21 mouse cellular contexts compared by ENCODE assay signal in the genomic region with DNA sequence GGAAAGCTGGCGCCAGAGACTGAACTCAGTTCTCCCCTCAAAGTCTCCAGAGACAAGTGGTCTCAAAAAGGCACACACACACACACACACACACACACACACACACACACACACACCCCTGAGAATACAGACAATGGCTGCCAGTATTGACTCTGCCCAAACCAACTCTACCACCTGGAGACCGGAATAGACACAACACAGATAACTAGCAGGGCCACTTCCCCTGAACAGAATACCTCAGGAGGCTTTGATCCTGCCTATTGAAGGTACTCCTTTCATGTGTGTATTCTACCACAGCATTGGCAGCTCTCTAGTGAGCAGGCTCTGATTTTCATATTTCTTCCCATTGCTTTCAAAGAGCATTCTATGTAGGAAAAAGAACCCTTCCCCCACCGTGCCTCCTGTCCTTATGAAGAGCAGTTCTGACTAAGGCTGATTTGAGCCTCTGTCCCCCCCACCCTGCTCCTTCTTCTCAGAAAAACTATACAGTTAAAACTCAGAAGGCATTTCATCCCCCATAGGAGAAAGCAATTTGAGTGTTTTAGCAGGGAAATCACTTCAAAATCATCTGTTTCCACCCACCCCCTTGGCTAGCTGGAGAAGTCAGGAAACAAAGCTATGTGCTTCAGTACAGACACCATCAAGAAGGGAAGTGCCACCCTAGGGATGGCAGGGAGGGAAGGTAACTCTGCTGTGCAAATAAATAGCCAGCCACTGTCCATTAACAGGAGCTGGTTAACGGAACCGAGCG.
DNase-seq lines count a peak whose midpoint lies in the region; ATAC-seq lines count a peak whose summit lies in the region.
"Had no signal": no experiment of that assay in that cellular context is flagged by ENCODE, and none has a peak within 500 bp of the region (broad histone marks: within the 10 kb centered on the region; RNA-seq: fewer than 3 reads in every experiment).

No protein-coding gene starts in this region.

- WGBS in forebrain, embryonic 10.5 days, result 75% methylated on average over 6 of the region's 6 CpGs
- 66% methylated on average over 6 of the region's 6 CpGs for WGBS in forebrain, embryonic 16.5 days
- WGBS in hindbrain, embryonic 16.5 days, result 55% methylated on average over 6 of the region's 6 CpGs

- peaks cover 17% of the 10 kb centered on the region for H3K4me1 ChIP-seq in forebrain, embryonic 10.5 days
- H3K4me1 ChIP-seq in forebrain, embryonic 16.5 days (replicated peaks; ENCODE audit: control insufficient read depth, insufficient read depth, low read length), result peaks cover 2% of the 10 kb centered on the region; the same call in 1 of the 2 replicates
- no peaks in the 10 kb centered on the region; the same call in 1 of the 2 replicates for H3K4me1 ChIP-seq in hindbrain, embryonic 16.5 days (ENCODE audit: control insufficient read depth, insufficient read depth, low read depth, low read length)
- H3K4me1 ChIP-seq: liver, embryonic 13.5 days; megakaryocyte, embryonic 14.5 days had no signal

- no peaks in the 10 kb centered on the region for H3K36me3 ChIP-seq in forebrain, embryonic 10.5 days (replicated peaks)
- H3K36me3 ChIP-seq in forebrain, embryonic 16.5 days (ENCODE audit: control insufficient read depth, insufficient read depth), result no peaks in the 10 kb centered on the region
- H3K36me3 ChIP-seq in hindbrain, embryonic 16.5 days (ENCODE audit: control insufficient read depth, insufficient read depth, low read length), result no peaks in the 10 kb centered on the region
- H3K36me3 ChIP-seq: embryonic facial prominence, embryonic 12.5 days; limb, embryonic 10.5 days; liver, embryonic 13.5 days had no signal

- no peaks in the 10 kb centered on the region for H3K9me3 ChIP-seq in forebrain, embryonic 10.5 days
- H3K9me3 ChIP-seq in forebrain, embryonic 16.5 days (ENCODE audit: control insufficient read depth, low read length), result no peaks in the 10 kb centered on the region
- no peaks in the 10 kb centered on the region for H3K9me3 ChIP-seq in hindbrain, embryonic 16.5 days (ENCODE audit: control insufficient read depth, low read length)
- H3K9me3 ChIP-seq: embryonic facial prominence, embryonic 12.5 days; limb, embryonic 10.5 days; liver, embryonic 13.5 days; megakaryocyte, embryonic 14.5 days had no signal

- no peak overlapping the region for H3K4me2 ChIP-seq in forebrain, embryonic 16.5 days (ENCODE audit: low read length)
- no peak overlapping the region for H3K4me2 ChIP-seq in hindbrain, embryonic 16.5 days (ENCODE audit: low read length)
- H3K4me2 ChIP-seq: embryonic facial prominence, embryonic 12.5 days; heart, embryonic 11.5 days; liver, embryonic 13.5 days had no signal

- no peaks in the 10 kb centered on the region for H3K27me3 ChIP-seq in forebrain, embryonic 10.5 days (ENCODE audit: poor library complexity, severe bottlenecking)
- H3K27me3 ChIP-seq in forebrain, embryonic 16.5 days (replicated peaks; ENCODE audit: control insufficient read depth, insufficient read depth, low read length), result no peaks in the 10 kb centered on the region
- no peaks in the 10 kb centered on the region for H3K27me3 ChIP-seq in hindbrain, embryonic 16.5 days (replicated peaks; ENCODE audit: control insufficient read depth, insufficient read depth, low read length)
- H3K27me3 ChIP-seq: CH12.LX; embryonic facial prominence, embryonic 12.5 days; liver, embryonic 13.5 days; megakaryocyte, embryonic 14.5 days had no signal

- ATAC-seq in forebrain, embryonic 16.5 days, result no peak; the same call in 1 of the 2 replicates
- peak; percentile 40; the same call in 1 of the 2 replicates for ATAC-seq in hindbrain, embryonic 16.5 days

- 0 out of 2 replicates have a peak overlapping the region, but pooled peaks have one; percentile 35 for H3K27ac ChIP-seq in forebrain, embryonic 10.5 days
- no peak overlapping the region for H3K27ac ChIP-seq in forebrain, embryonic 16.5 days (ENCODE audit: low read length)
- H3K27ac ChIP-seq in hindbrain, embryonic 16.5 days (ENCODE audit: low read depth, low read length), result no peak overlapping the region
- H3K27ac ChIP-seq: embryonic facial prominence, embryonic 12.5 days; limb, embryonic 10.5 days; liver, embryonic 13.5 days had no signal

- H3K4me3 ChIP-seq in forebrain, embryonic 10.5 days, result no peak overlapping the region
- no peak overlapping the region for H3K4me3 ChIP-seq in forebrain, embryonic 16.5 days (replicated peaks; ENCODE audit: low read length)
- no peak overlapping the region for H3K4me3 ChIP-seq in hindbrain, embryonic 16.5 days (ENCODE audit: low read length)
- H3K4me3 ChIP-seq: embryonic facial prominence, embryonic 12.5 days; limb, embryonic 10.5 days; liver, embryonic 13.5 days; megakaryocyte, embryonic 14.5 days had no signal

- no peak for DNase-seq in forebrain, embryonic 10.5 days (ENCODE audit: extremely low spot score, low spot score)
- peak; percentile 23 to 32 for DNase-seq in right cerebral cortex, postnatal 10 days (ENCODE audit: low spot score in 2 of 2)
- DNase-seq in right cerebral cortex, postnatal 4 days, result no peak
- DNase-seq in adrenal gland, adult 8-10 months, result no peak
- no peak for DNase-seq in lung, postnatal 25 days (ENCODE audit: low spot score)
- no peak for DNase-seq in thymus, postnatal 14 days
- DNase-seq: adrenal gland, postnatal 36 days; cerebellum, postnatal 25 days; gastrocnemius, postnatal 25 days; heart, postnatal 36 days; kidney, adult 2 months; kidney, postnatal 4 days; layer of hippocampus, postnatal 36 days; liver, embryonic 13.5 days had no signal

- no peak overlapping the region for H3K9ac ChIP-seq in forebrain, embryonic 16.5 days (replicated peaks; ENCODE audit: low read depth, low read length)
- H3K9ac ChIP-seq in hindbrain, embryonic 16.5 days (ENCODE audit: low read depth, low read length), result no peak overlapping the region
- H3K9ac ChIP-seq: embryonic facial prominence, embryonic 12.5 days; liver, embryonic 13.5 days had no signal

Comparison
In these comparisons a context has a peak if more than half of its experiments do, and no peak if none do; other contexts are left out.
1. DNase-seq: peak in right cerebral cortex, postnatal 10 days (2 of 2); none in forebrain, embryonic 10.5 days (single experiment), right cerebral cortex, postnatal 4 days (single experiment), adrenal gland, adult 8-10 months (single experiment), lung, postnatal 25 days (single experiment) and thymus, postnatal 14 days (single experiment).